In the genomic region with DNA sequence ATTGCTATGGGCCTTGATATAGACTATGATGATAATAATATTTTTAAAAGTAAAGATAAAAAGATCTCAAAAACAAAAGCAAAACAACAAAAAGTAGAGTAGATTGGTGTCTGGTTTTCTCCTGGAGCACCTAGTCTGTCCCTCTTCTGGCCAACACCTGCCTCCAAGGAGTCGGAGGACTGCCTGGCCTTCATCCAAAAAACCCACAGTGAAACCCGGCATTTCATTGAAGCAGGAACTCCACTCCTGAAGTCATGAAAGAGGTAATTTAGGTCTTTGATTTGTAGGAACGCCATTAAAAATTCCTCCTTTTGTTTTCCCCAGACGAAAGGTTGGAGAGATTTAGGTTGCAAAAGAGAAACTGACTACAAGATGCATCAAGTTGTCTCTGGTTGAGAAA, we compare ENCODE assay signal across 15 mouse cellular contexts. TPM values are rescaled to one million over a fixed set of nuclear protein-coding genes. Genes with fewer than 3 reads are reported as not detected.
DNase-seq lines count a peak whose midpoint lies in the region; ATAC-seq lines count a peak whose summit lies in the region.
"Had no signal": no experiment of that assay in that cellular context is flagged by ENCODE, and none has a peak within 500 bp of the region (broad histone marks: within the 10 kb centered on the region; RNA-seq: fewer than 3 reads in every experiment).

No protein-coding gene starts in this region.

- ATAC-seq in forebrain, embryonic 16.5 days: no peak

- no peaks in the 10 kb centered on the region for H3K36me3 ChIP-seq in forebrain, embryonic 16.5 days (ENCODE audit: control insufficient read depth, insufficient read depth)
- no peaks in the 10 kb centered on the region for H3K36me3 ChIP-seq in forebrain, embryonic 10.5 days (replicated peaks)
- H3K36me3 ChIP-seq: G1E; intestine, embryonic 15.5 days; midbrain, embryonic 13.5 days had no signal

- 8% methylated on average over 4 of the region's 4 CpGs for WGBS in forebrain, embryonic 16.5 days
- 75% methylated on average over 4 of the region's 4 CpGs for WGBS in forebrain, embryonic 10.5 days

- no peaks in the 10 kb centered on the region for H3K9me3 ChIP-seq in forebrain, embryonic 16.5 days (ENCODE audit: control insufficient read depth, low read length)
- no peaks in the 10 kb centered on the region for H3K9me3 ChIP-seq in forebrain, embryonic 10.5 days
- H3K9me3 ChIP-seq: G1E; intestine, embryonic 15.5 days; midbrain, embryonic 13.5 days had no signal

- no peaks in the 10 kb centered on the region for H3K27me3 ChIP-seq in forebrain, embryonic 16.5 days (replicated peaks; ENCODE audit: control insufficient read depth, insufficient read depth, low read length)
- H3K27me3 ChIP-seq in forebrain, embryonic 10.5 days (ENCODE audit: poor library complexity, severe bottlenecking): no peaks in the 10 kb centered on the region
- H3K27me3 ChIP-seq: intestine, embryonic 15.5 days; midbrain, embryonic 13.5 days had no signal

- H3K4me3 ChIP-seq in forebrain, embryonic 16.5 days (replicated peaks; ENCODE audit: low read length): no peak overlapping the region
- H3K4me3 ChIP-seq in forebrain, embryonic 10.5 days: no peak overlapping the region
- H3K4me3 ChIP-seq: erythroblast, embryonic 14.5 days; intestine, embryonic 15.5 days; midbrain, embryonic 13.5 days had no signal

- no peak overlapping the region for H3K9ac ChIP-seq in forebrain, embryonic 16.5 days (replicated peaks; ENCODE audit: low read depth, low read length)
- H3K9ac ChIP-seq: intestine, embryonic 15.5 days; midbrain, embryonic 13.5 days had no signal

- peak overlapping the region; percentile 0; the same call in 1 of the 2 replicates for H3K4me2 ChIP-seq in forebrain, embryonic 16.5 days (ENCODE audit: low read length)
- H3K4me2 ChIP-seq: intestine, embryonic 15.5 days; midbrain, embryonic 13.5 days had no signal

- no peak overlapping the region for H3K27ac ChIP-seq in forebrain, embryonic 16.5 days (ENCODE audit: low read length)
- no peak overlapping the region for H3K27ac ChIP-seq in forebrain, embryonic 10.5 days
- H3K27ac ChIP-seq: intestine, embryonic 15.5 days; midbrain, embryonic 13.5 days had no signal

- H3K4me1 ChIP-seq in forebrain, embryonic 16.5 days (replicated peaks; ENCODE audit: control insufficient read depth, insufficient read depth, low read length): peaks cover 9% of the 10 kb centered on the region
- H3K4me1 ChIP-seq in forebrain, embryonic 10.5 days: peaks cover 13% of the 10 kb centered on the region; the same call in 1 of the 2 replicates
- H3K4me1 ChIP-seq: intestine, embryonic 15.5 days had no signal

- no peak for DNase-seq in forebrain, embryonic 10.5 days (ENCODE audit: extremely low spot score, low spot score)
- peak; percentile 34 for DNase-seq in kidney, adult 9 months
- no peak for DNase-seq in kidney, postnatal 14 days
- peak; percentile 46 for DNase-seq in Muller cell, postnatal 12 days (ENCODE audit: inconsistent ontology term)
- peak; percentile 18 to 41 for DNase-seq in kidney, postnatal 36 days
- DNase-seq in spleen, postnatal 14 days (ENCODE audit: low spot score in 2 of 2): no peak
- no peak for DNase-seq in testis, postnatal 10 days (ENCODE audit: low spot score)
- DNase-seq: layer of hippocampus, adult 9-11 months; right cerebral cortex, postnatal 25 days; thymus, postnatal 25 days had no signal

RNA-seq across cellular contexts. Expression of a gene that starts 8.9 kb away (rescaled TPM):
- polyA plus RNA-seq in forebrain, embryonic 16.5 days (2015; fragmentation: Nextera tagmentation; extraction: Ambion mirVana): 50.0 and 56.3 TPM in 2 replicates
- polyA plus RNA-seq in forebrain, embryonic 10.5 days (2016; fragmentation: Nextera tagmentation; extraction: Ambion mirVana): 55.9 and 61.1 TPM in 2 replicates

Comparison
In these comparisons a context has a peak if more than half of its experiments do, and no peak if none do; other contexts are left out.
1. DNase-seq: peak in kidney, adult 9 months (single experiment), Muller cell, postnatal 12 days (single experiment) and kidney, postnatal 36 days (2 of 2); none in forebrain, embryonic 10.5 days (single experiment), kidney, postnatal 14 days (single experiment), spleen, postnatal 14 days (0 of 2) and testis, postnatal 10 days (single experiment).